Mouse (Mus musculus) thymus, adult 2 months (tissue): ENCODE measurements around the gene Lrch1.

ENCODE experiments used
- CTCF ChIP-seq: fragments of 200-500 bp; IDR thresholded peaks from 2 replicates; pipeline ENCODE4 v1.5.1; 2012; ENCODE audit warnings: mild to moderate bottlenecking, control low read depth, low read length, moderate library complexity, borderline replicate concordance; ENCODE audit not compliant: control insufficient read depth, poor library complexity, insufficient read depth; ENCODE audit errors: extremely low read depth
- POLR2A ChIP-seq: fragments of 200-500 bp; IDR thresholded peaks from 2 replicates; pipeline ENCODE4 v1.6.1; 2012; ENCODE audit warnings: mild to moderate bottlenecking, low read length, control low read depth, moderate library complexity; ENCODE audit not compliant: control insufficient read depth, poor library complexity, insufficient read depth; ENCODE audit errors: extremely low read depth

GRCm38 (mm10) chr14:74899953-74900704, 47.5 kb downstream of the Lrch1 start:
- TF ChIP-seq CTCF (no peak), POLR2A (no peak)
